Mouse (Mus musculus) ES-Bruce4 (cell line): Measurements from ENCODE around the gene Fcgrt.
A peak's percentile ranks its signal among the peaks of the same experiment; 100 is the strongest.

ENCODE experiments used
- CTCF ChIP-seq: IDR thresholded peaks from one replicate; pipeline ENCODE4 v1.8.1; 2011; ENCODE audit warnings: low read depth, low read length
- EP300 ChIP-seq: IDR thresholded peaks from 2 replicates; pipeline ENCODE4 v1.6.1; 2011; ENCODE audit warnings: low read depth, low read length; ENCODE audit not compliant: insufficient read depth
- POLR2A ChIP-seq: IDR thresholded peaks from one replicate; pipeline ENCODE4 v1.8.1; 2011; ENCODE audit warnings: low read length; ENCODE audit not compliant: insufficient read depth

GRCm38 (mm10) chr7:45072230-45072629, 31.4 kb downstream of the Fcgrt start:
- TF ChIP-seq CTCF: peak; percentile 82
- TF ChIP-seq POLR2A: no peak
- TF ChIP-seq EP300: no peak
